Mouse (Mus musculus): ENCODE data around the gene Depdc5.
"Not testable (repeated sequence)": the region's sequence is repeated elsewhere in the genome, so short reads cannot be mapped to it uniquely, and the experiment has no call there.

The Depdc5 gene

GRCm38 (mm10) chr5:33034100-33034499 lies 170.6 kb downstream of the Depdc5 start:
- no peak for DNase-seq

DNA sequence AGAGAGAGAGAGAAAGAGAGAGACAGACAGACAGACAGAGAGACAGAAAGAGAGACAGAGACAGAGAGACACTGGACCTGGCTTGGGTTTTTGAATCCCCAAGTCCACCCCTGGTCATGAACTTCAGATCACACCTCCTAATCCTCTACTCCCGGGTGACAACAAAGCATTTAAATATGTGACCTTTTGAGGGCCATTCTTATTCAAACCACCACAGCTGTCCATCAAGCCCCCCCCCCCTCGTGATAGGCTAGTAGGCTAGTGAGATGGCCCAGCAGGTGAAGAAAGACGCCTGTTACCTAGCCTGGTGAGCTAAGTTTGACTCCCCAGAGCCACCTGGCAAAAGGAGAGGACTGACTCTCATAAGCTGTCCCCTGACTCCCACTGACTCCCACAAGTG lies 171.4 kb downstream of the Depdc5 start:
- DNase-seq = no peak

GRCm38 (mm10) chr5:33038656-33039509 lies 175.4 kb downstream of the Depdc5 start:
- DNase-seq = no peak

GRCm38 (mm10) chr5:33039510-33039911 lies 176.0 kb downstream of the Depdc5 start:
- no peak for DNase-seq

DNA sequence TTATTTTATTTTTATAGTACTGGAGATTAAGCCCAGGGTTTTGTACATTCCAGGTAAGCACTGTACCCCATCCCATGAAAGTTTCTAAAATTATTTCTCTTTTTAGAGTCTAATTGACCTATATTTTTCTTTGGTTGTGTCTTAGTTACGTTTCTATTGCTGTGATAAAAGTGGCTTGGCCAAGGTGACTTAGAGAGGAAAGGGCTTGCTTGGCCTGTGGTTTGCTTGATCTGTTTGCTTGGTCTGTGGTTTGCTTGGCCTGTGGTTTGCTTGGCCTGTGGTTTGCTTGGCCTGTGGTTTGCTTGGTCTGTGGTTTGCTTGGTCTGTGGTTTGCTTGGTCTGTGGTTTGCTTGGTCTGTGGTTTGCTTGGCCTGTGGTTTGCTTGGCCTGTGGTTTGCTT lies 177.2 kb downstream of the Depdc5 start:
- DNase-seq = not testable (repeated sequence)

- DNase-seq = no peak
These were observed 179.9 kb downstream of the Depdc5 start for GRCm38 (mm10) chr5:33043397-33043796.

Data from right cerebral cortex, adult 18-20 months (tissue).